Mouse (Mus musculus): Measurements from ENCODE around the gene Sh2d2a. TPM values are rescaled to one million over a fixed set of nuclear protein-coding genes. Genes with fewer than 3 reads are reported as not detected.

The Sh2d2a gene
- polyA plus RNA-seq, 1 experiment = not detected

GRCm38 (mm10) chr3:87828435-87828834 is 18.1 kb upstream of the Sh2d2a start:
- no peaks in the 10 kb centered on the region for H3K4me1 ChIP-seq (ENCODE audit: control insufficient read depth, insufficient read depth, low read length)
- no peak overlapping the region for H3K4me3 ChIP-seq (ENCODE audit: insufficient read depth, low read length)
- TF ChIP-seq POLR2A (IDR thresholded peaks at IDR 0.05; ENCODE audit: extremely low read depth, insufficient read depth, low read length) (no peak), CTCF (IDR thresholded peaks at IDR 0.05; ENCODE audit: extremely low read depth, insufficient read depth, low read length) (no peak)
- no peak overlapping the region for H3K27ac ChIP-seq (ENCODE audit: insufficient read depth, low read length)

GRCm38 (mm10) chr3:87829025-87829424 is 17.5 kb upstream of the Sh2d2a start:
- no peak overlapping the region for H3K4me3 ChIP-seq (ENCODE audit: insufficient read depth, low read length)
- no peak for TF ChIP-seq POLR2A (IDR thresholded peaks at IDR 0.05; ENCODE audit: extremely low read depth, insufficient read depth, low read length)
- no peak for TF ChIP-seq CTCF (IDR thresholded peaks at IDR 0.05; ENCODE audit: extremely low read depth, insufficient read depth, low read length)
- no peak overlapping the region for H3K27ac ChIP-seq (ENCODE audit: insufficient read depth, low read length)

GRCm38 (mm10) chr3:87832109-87832859 is 14.3 kb upstream of the Sh2d2a start:
- Histone ChIP-seq H3K4me1 (ENCODE audit: control insufficient read depth, insufficient read depth, low read length) (no peaks in the 10 kb centered on the region), H3K4me3 (ENCODE audit: insufficient read depth, low read length) (no peak overlapping the region), H3K27ac (ENCODE audit: insufficient read depth, low read length) (no peak overlapping the region)
- TF ChIP-seq CTCF (IDR thresholded peaks at IDR 0.05; ENCODE audit: extremely low read depth, insufficient read depth, low read length) = no peak
- TF ChIP-seq POLR2A (IDR thresholded peaks at IDR 0.05; ENCODE audit: extremely low read depth, insufficient read depth, low read length) = no peak

More at GRCm38 (mm10) chr3:87829025-87829424, 17.5 kb upstream of the Sh2d2a start:
- H3K4me1 ChIP-seq (ENCODE audit: control insufficient read depth, insufficient read depth, low read length) = no peaks in the 10 kb centered on the region

GRCm38 (mm10) chr3:87833482-87833881 is 13.1 kb upstream of the Sh2d2a start:
- H3K27ac ChIP-seq (ENCODE audit: insufficient read depth, low read length) = no peak overlapping the region
- no peak overlapping the region for H3K4me3 ChIP-seq (ENCODE audit: insufficient read depth, low read length)
- H3K4me1 ChIP-seq (ENCODE audit: control insufficient read depth, insufficient read depth, low read length) = no peaks in the 10 kb centered on the region
- TF ChIP-seq POLR2A (IDR thresholded peaks at IDR 0.05; ENCODE audit: extremely low read depth, insufficient read depth, low read length) (no peak), CTCF (IDR thresholded peaks at IDR 0.05; ENCODE audit: extremely low read depth, insufficient read depth, low read length) (no peak)

- no peak overlapping the region for H3K27ac ChIP-seq (ENCODE audit: insufficient read depth, low read length)
- no peaks in the 10 kb centered on the region for H3K4me1 ChIP-seq (ENCODE audit: control insufficient read depth, insufficient read depth, low read length)
- H3K4me3 ChIP-seq (ENCODE audit: insufficient read depth, low read length) = no peak overlapping the region
- TF ChIP-seq CTCF (IDR thresholded peaks at IDR 0.05; ENCODE audit: extremely low read depth, insufficient read depth, low read length) (peak; percentile 90), POLR2A (IDR thresholded peaks at IDR 0.05; ENCODE audit: extremely low read depth, insufficient read depth, low read length) (no peak)
Observed at GRCm38 (mm10) chr3:87838622-87839021, 7.9 kb upstream of the Sh2d2a start.

GRCm38 (mm10) chr3:87840858-87841257 is 5.7 kb upstream of the Sh2d2a start:
- Histone ChIP-seq H3K4me1 (ENCODE audit: control insufficient read depth, insufficient read depth, low read length) (no peaks in the 10 kb centered on the region), H3K27ac (ENCODE audit: insufficient read depth, low read length) (no peak overlapping the region), H3K4me3 (ENCODE audit: insufficient read depth, low read length) (no peak overlapping the region)
- TF ChIP-seq POLR2A (IDR thresholded peaks at IDR 0.05; ENCODE audit: extremely low read depth, insufficient read depth, low read length) = no peak
- no peak for TF ChIP-seq CTCF (IDR thresholded peaks at IDR 0.05; ENCODE audit: extremely low read depth, insufficient read depth, low read length)

- TF ChIP-seq POLR2A (IDR thresholded peaks at IDR 0.05; ENCODE audit: extremely low read depth, insufficient read depth, low read length) (no peak), CTCF (IDR thresholded peaks at IDR 0.05; ENCODE audit: extremely low read depth, insufficient read depth, low read length) (no peak)
- no peak overlapping the region for H3K4me3 ChIP-seq (ENCODE audit: insufficient read depth, low read length)
- no peak overlapping the region for H3K27ac ChIP-seq (ENCODE audit: insufficient read depth, low read length)
- no peaks in the 10 kb centered on the region for H3K4me1 ChIP-seq (ENCODE audit: control insufficient read depth, insufficient read depth, low read length)
Observed at GRCm38 (mm10) chr3:87844981-87845380, 1.6 kb upstream of the Sh2d2a start.

- Histone ChIP-seq H3K27ac (ENCODE audit: insufficient read depth, low read length) (no peak overlapping the region), H3K4me1 (ENCODE audit: control insufficient read depth, insufficient read depth, low read length) (no peaks in the 10 kb centered on the region), H3K4me3 (ENCODE audit: insufficient read depth, low read length) (no peak overlapping the region)
- TF ChIP-seq CTCF (IDR thresholded peaks at IDR 0.05; ENCODE audit: extremely low read depth, insufficient read depth, low read length) = no peak
- TF ChIP-seq POLR2A (IDR thresholded peaks at IDR 0.05; ENCODE audit: extremely low read depth, insufficient read depth, low read length) = no peak
Observed at GRCm38 (mm10) chr3:87846186-87846585, 369 bp upstream of the Sh2d2a start.

- no peak for TF ChIP-seq CTCF (IDR thresholded peaks at IDR 0.05; ENCODE audit: extremely low read depth, insufficient read depth, low read length)
- TF ChIP-seq POLR2A (IDR thresholded peaks at IDR 0.05; ENCODE audit: extremely low read depth, insufficient read depth, low read length) = no peak
- H3K27ac ChIP-seq (ENCODE audit: insufficient read depth, low read length) = no peak overlapping the region
- H3K4me1 ChIP-seq (ENCODE audit: control insufficient read depth, insufficient read depth, low read length) = no peaks in the 10 kb centered on the region
- H3K4me3 ChIP-seq (ENCODE audit: insufficient read depth, low read length) = no peak overlapping the region
Observed at GRCm38 (mm10) chr3:87847680-87848079, 1.1 kb downstream of the Sh2d2a start.

GRCm38 (mm10) chr3:87849117-87849516 is 2.6 kb downstream of the Sh2d2a start:
- Histone ChIP-seq H3K27ac (ENCODE audit: insufficient read depth, low read length) (no peak overlapping the region), H3K4me1 (ENCODE audit: control insufficient read depth, insufficient read depth, low read length) (no peaks in the 10 kb centered on the region), H3K4me3 (ENCODE audit: insufficient read depth, low read length) (no peak overlapping the region)
- no peak for TF ChIP-seq POLR2A (IDR thresholded peaks at IDR 0.05; ENCODE audit: extremely low read depth, insufficient read depth, low read length)
- TF ChIP-seq CTCF (IDR thresholded peaks at IDR 0.05; ENCODE audit: extremely low read depth, insufficient read depth, low read length) = no peak

Measured in cortical plate, adult 2 months (tissue).